ENCODE assay signal across 15 mouse cellular contexts in genomic region chr10:125171154-125171553, GRCm38 (mm10).
"Had no signal": no experiment of that assay in that cellular context is flagged by ENCODE, and none has a peak within 500 bp of the region (broad histone marks: within the 10 kb centered on the region; RNA-seq: fewer than 3 reads in every experiment).

No protein-coding gene starts in this region.

- H3K4me2 ChIP-seq: lung, embryonic 15.5 days; midbrain, embryonic 12.5 days; neural tube, embryonic 12.5 days; stomach, embryonic 15.5 days had no signal

- H3K9ac ChIP-seq: liver, postnatal 0 days; lung, embryonic 15.5 days; midbrain, embryonic 12.5 days; neural tube, embryonic 12.5 days; stomach, embryonic 15.5 days had no signal

- H3K4me1 ChIP-seq: lung, embryonic 15.5 days; midbrain, embryonic 12.5 days; neural tube, embryonic 12.5 days; stomach, embryonic 15.5 days had no signal

- DNase-seq: liver, postnatal 0 days; lung, adult 2 months; lung, postnatal 14 days; lung, postnatal 4 days; midbrain, embryonic 14.5 days; right cerebral cortex, postnatal 14 days; thymus, adult 18-20 months; thymus, postnatal 14 days; thymus, postnatal 4 days had no signal

- ATAC-seq: liver, postnatal 0 days; lung, postnatal 0 days had no signal

- H3K4me3 ChIP-seq: lung, embryonic 15.5 days; midbrain, embryonic 10.5 days; midbrain, embryonic 12.5 days; neural tube, embryonic 12.5 days; stomach, embryonic 15.5 days had no signal

- H3K27me3 ChIP-seq: lung, embryonic 15.5 days; midbrain, embryonic 12.5 days; neural tube, embryonic 12.5 days; stomach, embryonic 15.5 days had no signal

- H3K27ac ChIP-seq: lung, embryonic 15.5 days; midbrain, embryonic 10.5 days; midbrain, embryonic 12.5 days; neural tube, embryonic 12.5 days; stomach, embryonic 15.5 days had no signal

- H3K36me3 ChIP-seq: lung, embryonic 15.5 days; midbrain, embryonic 10.5 days; midbrain, embryonic 12.5 days; neural tube, embryonic 12.5 days; stomach, embryonic 15.5 days had no signal

- H3K9me3 ChIP-seq: lung, embryonic 15.5 days; midbrain, embryonic 10.5 days; midbrain, embryonic 12.5 days; neural tube, embryonic 12.5 days; stomach, embryonic 15.5 days had no signal
